Mouse (Mus musculus) limb, embryonic 10.5 days (tissue): ENCODE measurements around the gene Fgg. TPM values are rescaled to one million over a fixed set of nuclear protein-coding genes. Genes with fewer than 3 reads are reported as not detected.

ENCODE experiments used
- DNase-seq: peaks from one replicate; pipeline ENCODE4 v3.0.0-alpha.2; 2017; ENCODE audit warnings: low spot score
- H3K27ac ChIP-seq: fragments of 300-500 bp; sonication (generic); 2 replicates; pipeline ENCODE4 v1.5.1; 2016; ENCODE audit warnings: mild to moderate bottlenecking
- H3K27me3 ChIP-seq: fragments of 300-500 bp; sonication (generic); 2 replicates; pipeline ENCODE4 v1.6.1; 2016; ENCODE audit warnings: low read depth, mild to moderate bottlenecking; ENCODE audit not compliant: poor library complexity, severe bottlenecking
- H3K36me3 ChIP-seq: fragments of 300-500 bp; sonication (generic); 2 replicates; pipeline ENCODE4 v1.6.1; 2016; ENCODE audit warnings: mild to moderate bottlenecking, moderate library complexity
- H3K4me1 ChIP-seq: fragments of 300-500 bp; sonication (generic); 2 replicates; pipeline ENCODE4 v1.6.1; 2016
- H3K4me3 ChIP-seq: fragments of 300-500 bp; sonication (generic); 2 replicates; pipeline ENCODE4 v1.5.1; 2016; ENCODE audit warnings: mild to moderate bottlenecking, moderate library complexity
- H3K9me3 ChIP-seq: fragments of 300-500 bp; sonication (generic); replicated peaks from 2 replicates; pipeline ENCODE4 v1.6.1; 2016; ENCODE audit warnings: mild to moderate bottlenecking
- WGBS: fragments of 180-500 bp; shearing (Covaris S2); methylation state at CpG from one replicate; pipeline ENCODE4 v1.1.7; 2016; 5-methylcytosine and 5-hydroxymethylcytosine counted together
- polyA plus RNA-seq: library from polyadenylated mRNA; unstranded; fragments of >200 nt; fragmentation: Nextera tagmentation; extraction: Ambion mirVana; gene quantifications from 2 replicates; pipeline ENCODE4 v1.2.1, GENCODE M21; 2016

Fgg gene
- polyA plus RNA-seq, 1 experiment from 2014 or later: 0.24 TPM

DNA sequence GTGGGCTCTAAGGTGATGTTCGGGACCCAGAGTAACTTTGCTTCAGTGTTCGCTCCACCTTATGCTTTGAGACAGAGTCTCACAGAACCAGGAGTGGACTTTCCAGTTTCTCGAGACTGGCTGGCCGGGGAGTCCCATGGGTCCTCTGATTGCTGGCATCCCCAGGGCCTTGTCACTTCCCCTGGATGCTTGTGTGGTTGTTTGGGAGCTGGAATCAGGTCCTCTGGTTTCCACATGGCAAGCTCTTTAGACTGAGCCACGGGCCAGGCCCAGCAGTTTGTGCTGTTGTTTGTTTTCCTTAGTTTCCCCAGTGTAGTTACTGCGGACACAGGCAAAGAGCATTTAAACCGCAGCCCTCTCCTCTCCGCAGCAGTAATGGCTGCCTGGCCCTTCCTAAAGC, 26.3 kb downstream of the Fgg start:
- no peaks in the 10 kb centered on the region for H3K36me3 ChIP-seq
- no peak overlapping the region for H3K4me3 ChIP-seq
- 83% methylated on average over 8 of the region's 8 CpGs for WGBS
- H3K4me1 ChIP-seq: peaks cover 6% of the 10 kb centered on the region; the same call in 1 of the 2 replicates
- H3K9me3 ChIP-seq: no peaks in the 10 kb centered on the region
- H3K27ac ChIP-seq: no peak overlapping the region
- no peaks in the 10 kb centered on the region for H3K27me3 ChIP-seq
- no peak for DNase-seq

DNA sequence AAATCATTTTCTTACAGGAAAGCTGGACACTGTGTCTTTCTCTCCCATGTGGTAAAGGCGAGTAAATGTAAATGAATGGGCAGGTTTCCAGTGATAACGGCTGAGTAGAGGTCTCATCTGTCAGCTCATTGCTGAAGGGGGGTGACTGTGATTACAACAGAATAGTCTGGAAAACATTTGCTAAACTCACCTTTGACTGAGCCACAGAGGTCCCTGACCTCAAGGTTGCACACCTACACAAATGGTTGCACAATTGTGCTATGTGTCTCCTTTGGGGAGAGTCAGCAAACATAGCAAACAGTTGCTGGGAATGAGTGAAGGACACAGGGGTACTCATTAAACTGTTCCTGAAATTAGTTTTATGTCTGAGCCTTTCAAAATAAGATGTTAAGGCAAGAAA, 31.3 kb downstream of the Fgg start:
- Histone ChIP-seq H3K27ac (no peak overlapping the region), H3K4me3 (no peak overlapping the region), H3K27me3 (no peaks in the 10 kb centered on the region), H3K36me3 (no peaks in the 10 kb centered on the region), H3K9me3 (no peaks in the 10 kb centered on the region), H3K4me1 (no peaks in the 10 kb centered on the region)
- no peak for DNase-seq
- WGBS: 80% methylated on average over 2 of the region's 2 CpGs

DNA sequence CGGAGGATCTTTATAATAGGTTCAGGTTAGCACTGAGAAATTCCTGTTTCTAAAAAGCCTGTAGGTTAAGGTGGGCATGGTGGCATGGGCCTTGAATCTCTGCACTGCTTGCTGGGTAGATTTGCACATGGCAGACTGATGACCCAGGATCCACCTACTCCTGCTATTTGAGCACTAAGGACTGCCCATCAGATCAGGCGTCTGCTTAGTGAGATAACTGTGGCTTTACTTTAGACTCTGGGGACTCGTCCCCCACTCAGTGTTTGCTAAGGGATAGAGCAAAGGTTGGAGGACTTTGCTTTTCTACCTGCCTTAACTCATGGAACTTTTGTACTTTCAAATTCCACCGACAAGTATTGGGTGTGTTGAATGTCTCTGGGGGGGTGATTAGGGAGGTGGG, 32.1 kb downstream of the Fgg start:
- Histone ChIP-seq H3K9me3 (no peaks in the 10 kb centered on the region), H3K4me1 (no peaks in the 10 kb centered on the region), H3K27me3 (no peaks in the 10 kb centered on the region), H3K4me3 (no peak overlapping the region), H3K36me3 (no peaks in the 10 kb centered on the region), H3K27ac (no peak overlapping the region)
- no peak for DNase-seq
- WGBS: 82% methylated on average over 4 of the region's 4 CpGs

DNA sequence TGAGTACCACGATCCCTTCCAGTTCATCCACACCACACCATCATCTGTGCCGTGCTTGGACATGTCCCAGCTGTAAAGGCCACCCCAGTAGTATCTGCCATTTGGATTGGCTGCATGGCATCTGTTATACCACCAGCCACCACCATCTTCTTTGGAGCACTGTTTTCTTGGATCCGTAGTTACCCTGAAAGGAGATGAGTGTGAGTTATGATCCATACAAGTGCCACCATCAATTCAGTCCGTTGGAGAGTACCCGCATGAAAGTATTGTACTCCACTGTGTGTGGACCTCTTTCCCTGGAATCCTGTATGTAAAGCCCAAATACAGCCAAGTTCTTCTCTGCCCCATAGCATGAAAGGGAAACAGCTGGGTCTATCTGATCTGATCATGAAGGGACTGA, 34.9 kb downstream of the Fgg start:
- WGBS: 91% methylated on average over 5 of the region's 5 CpGs
- no peak for DNase-seq
- no peaks in the 10 kb centered on the region for H3K4me1 ChIP-seq
- H3K27me3 ChIP-seq: no peaks in the 10 kb centered on the region
- no peak overlapping the region for H3K27ac ChIP-seq
- H3K36me3 ChIP-seq: no peaks in the 10 kb centered on the region
- H3K9me3 ChIP-seq: no peaks in the 10 kb centered on the region
- no peak overlapping the region for H3K4me3 ChIP-seq

DNA sequence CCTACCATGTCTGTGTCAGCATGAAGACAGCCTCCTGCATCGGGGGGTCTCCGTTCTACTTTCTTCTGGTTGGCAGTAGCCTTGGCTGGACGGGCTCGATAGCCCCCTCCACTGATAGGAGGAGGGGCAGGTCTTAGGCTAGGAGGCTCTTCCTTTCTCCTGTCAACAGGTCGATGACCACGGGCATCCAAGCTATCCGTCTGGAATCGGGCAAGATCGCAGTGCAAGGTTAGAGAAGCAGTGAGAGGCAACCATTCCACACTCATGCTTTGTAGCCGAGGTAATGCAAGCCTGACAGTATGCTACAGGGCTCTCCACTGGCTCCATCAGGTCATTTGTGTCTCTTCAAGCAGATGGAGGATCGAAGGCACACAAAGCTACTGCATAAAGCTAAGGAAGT, 39.1 kb downstream of the Fgg start:
- no peak overlapping the region for H3K4me3 ChIP-seq
- WGBS: 90% methylated on average over 11 of the region's 11 CpGs
- H3K9me3 ChIP-seq: no peaks in the 10 kb centered on the region
- H3K4me1 ChIP-seq: no peaks in the 10 kb centered on the region
- no peaks in the 10 kb centered on the region for H3K36me3 ChIP-seq
- H3K27me3 ChIP-seq: no peaks in the 10 kb centered on the region
- H3K27ac ChIP-seq: no peak overlapping the region
- DNase-seq: no peak

DNA sequence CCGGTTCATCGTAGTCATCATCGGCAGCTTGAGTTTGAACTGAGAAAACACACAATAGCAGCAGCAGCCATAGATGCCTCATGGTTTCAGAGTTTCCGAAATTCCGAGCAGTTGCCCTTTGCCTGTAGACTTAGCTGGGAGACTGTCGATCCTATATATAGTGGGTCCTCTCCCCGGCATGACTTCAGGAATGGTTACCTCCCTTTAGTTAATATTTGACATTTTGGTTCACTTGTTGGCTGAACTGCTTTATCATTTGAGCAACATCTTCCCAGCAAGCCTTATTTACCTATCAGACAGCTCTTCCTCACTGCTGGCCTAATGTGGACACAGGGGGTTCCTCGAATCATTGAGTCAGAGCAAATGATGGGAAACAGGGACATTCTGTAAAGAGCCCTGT, 42.2 kb downstream of the Fgg start, which contains the start of gene Fgb:
TSS of gene Fgb (minus strand) at position 184 of the 400 bp plus-strand sequence.
- H3K27ac ChIP-seq: no peak within 1 kb of the TSS
- H3K27me3 ChIP-seq: no peaks in the 10 kb centered on the region
- 90% methylated on average over 8 of the region's 8 CpGs for WGBS
- DNase-seq: no peak
- no peaks in the 10 kb centered on the region for H3K9me3 ChIP-seq
- no peak within 1 kb of the TSS for H3K4me3 ChIP-seq
- no peaks in the 10 kb centered on the region for H3K36me3 ChIP-seq
- H3K4me1 ChIP-seq: no peaks in the 10 kb centered on the region

DNA sequence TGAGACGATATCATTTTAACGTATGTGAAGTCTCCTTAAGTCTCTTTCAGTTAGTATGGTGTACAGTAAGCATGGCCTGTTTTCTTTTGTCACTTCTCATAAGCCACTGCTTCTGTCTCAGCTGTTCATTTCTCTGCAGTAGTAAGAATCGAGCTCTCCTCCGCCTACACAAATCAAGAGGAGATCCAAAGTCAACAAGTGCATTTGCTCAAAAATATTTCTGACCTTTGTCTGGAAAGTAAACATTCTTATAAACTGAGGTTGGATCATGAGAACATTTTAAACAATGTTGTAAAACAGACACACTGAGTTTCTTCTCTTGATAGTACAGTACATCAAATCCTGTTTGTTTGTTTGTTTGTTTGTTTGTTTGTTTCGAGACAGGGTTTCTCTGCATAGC, 43.1 kb downstream of the Fgg start:
- H3K36me3 ChIP-seq: no peaks in the 10 kb centered on the region
- WGBS: 87% methylated on average over 5 of the region's 5 CpGs
- no peak for DNase-seq
- no peaks in the 10 kb centered on the region for H3K4me1 ChIP-seq
- no peak overlapping the region for H3K27ac ChIP-seq
- H3K4me3 ChIP-seq: no peak overlapping the region
- no peaks in the 10 kb centered on the region for H3K27me3 ChIP-seq
- H3K9me3 ChIP-seq: no peaks in the 10 kb centered on the region

DNA sequence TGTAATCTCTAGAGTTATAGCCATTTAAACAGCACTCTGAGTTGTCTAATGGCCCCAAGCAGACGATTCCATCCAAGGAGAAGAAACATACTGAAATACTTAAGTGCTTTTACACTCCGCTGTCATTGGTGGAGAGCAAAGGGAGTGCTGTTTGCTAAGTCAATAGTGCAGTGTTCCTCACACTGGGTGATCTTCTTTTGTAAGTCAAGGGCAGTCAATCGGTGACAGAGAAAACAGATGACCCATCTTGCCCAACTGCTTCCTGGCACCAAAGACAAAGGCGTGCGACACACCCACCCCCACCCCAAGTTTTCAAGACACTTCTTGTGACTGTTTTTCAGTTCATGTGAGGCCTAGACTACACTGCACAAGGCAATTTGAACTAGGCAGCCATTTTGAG, 44.6 kb downstream of the Fgg start:
- no peak for DNase-seq
- WGBS: 88% methylated on average over 5 of the region's 5 CpGs

DNA sequence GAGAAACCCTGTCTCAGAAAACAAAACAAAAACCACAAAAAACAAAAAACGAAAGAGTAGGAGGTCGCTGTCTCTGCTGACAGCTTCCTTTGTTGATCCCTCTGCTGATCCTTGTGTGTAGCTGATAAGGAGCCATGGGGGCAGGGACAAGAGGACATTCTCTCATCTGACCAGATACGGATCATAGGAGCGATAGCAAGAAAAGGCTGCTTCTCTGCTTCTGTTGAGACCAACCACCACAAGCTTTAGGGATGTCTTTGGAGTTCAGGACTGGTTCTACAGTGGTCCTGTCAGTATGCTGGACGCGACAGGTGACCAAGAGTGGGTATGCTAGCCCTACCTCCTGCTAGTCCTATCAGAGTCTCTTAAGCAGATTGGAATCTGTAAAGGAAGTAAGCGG, 45.6 kb downstream of the Fgg start:
- Histone ChIP-seq H3K4me3 (no peak overlapping the region), H3K27ac (no peak overlapping the region), H3K4me1 (peaks cover 7% of the 10 kb centered on the region), H3K36me3 (peaks cover 15% of the 10 kb centered on the region), H3K27me3 (no peaks in the 10 kb centered on the region), H3K9me3 (no peaks in the 10 kb centered on the region)
- WGBS: 93% methylated on average over 7 of the region's 7 CpGs
- DNase-seq: no peak

More for the DNA sequence above, 44.6 kb downstream of the Fgg start:
- H3K27ac ChIP-seq: no peak overlapping the region
- peaks cover 7% of the 10 kb centered on the region for H3K4me1 ChIP-seq
- no peaks in the 10 kb centered on the region for H3K9me3 ChIP-seq
- H3K27me3 ChIP-seq: no peaks in the 10 kb centered on the region
- no peak overlapping the region for H3K4me3 ChIP-seq
- H3K36me3 ChIP-seq: peaks cover 5% of the 10 kb centered on the region

DNA sequence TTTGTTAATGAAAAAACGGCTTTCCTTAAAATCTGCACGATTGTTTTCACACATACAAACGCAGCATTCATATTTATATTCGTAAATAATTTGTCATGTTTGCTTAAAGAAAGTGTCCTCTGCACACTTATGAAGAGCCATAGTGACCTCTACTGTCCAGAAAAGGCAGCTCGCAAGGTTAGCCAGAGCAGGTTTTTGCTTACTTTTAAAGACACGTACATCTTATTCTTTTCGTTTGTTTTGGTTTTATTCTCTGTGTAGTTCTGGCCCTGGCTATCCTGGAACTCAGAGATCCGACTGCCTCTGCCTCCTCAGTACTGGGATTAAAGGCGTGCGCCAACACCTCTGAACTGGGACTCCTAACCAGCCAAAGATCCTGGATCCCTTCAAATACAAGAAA, 46.2 kb downstream of the Fgg start:
- Histone ChIP-seq H3K4me3 (no peak overlapping the region), H3K27me3 (no peaks in the 10 kb centered on the region), H3K36me3 (peaks cover 21% of the 10 kb centered on the region), H3K9me3 (no peaks in the 10 kb centered on the region), H3K27ac (no peak overlapping the region), H3K4me1 (peaks cover 7% of the 10 kb centered on the region)
- 40% methylated on average over 10 of the region's 10 CpGs for WGBS
- peak; percentile 32 for DNase-seq

DNA sequence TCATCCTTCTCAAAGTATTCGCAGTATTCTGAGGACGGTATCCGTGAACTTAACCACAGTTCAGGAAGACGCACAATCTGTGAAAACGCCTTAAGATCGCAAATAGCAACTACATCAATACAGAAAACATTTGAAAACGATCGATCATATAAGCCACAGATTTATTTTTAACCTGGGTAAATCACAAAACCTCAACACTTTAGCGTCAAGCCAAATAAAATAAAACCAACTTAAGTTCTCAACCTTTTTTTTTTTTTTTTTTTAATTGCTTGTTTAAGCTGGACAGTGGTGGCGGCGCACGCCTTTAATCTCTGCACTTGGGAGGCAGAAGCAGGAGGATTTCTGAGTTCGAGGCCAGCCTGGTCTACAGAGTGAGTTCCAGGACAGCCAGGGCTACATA, 47.2 kb downstream of the Fgg start:
- Histone ChIP-seq H3K27ac (peak overlapping the region; percentile 84), H3K27me3 (no peaks in the 10 kb centered on the region), H3K4me1 (peaks cover 7% of the 10 kb centered on the region), H3K36me3 (peaks cover 31% of the 10 kb centered on the region), H3K9me3 (no peaks in the 10 kb centered on the region), H3K4me3 (peak overlapping the region; percentile 83)
- no peak for DNase-seq
- 35% methylated on average over 13 of the region's 13 CpGs for WGBS

DNA sequence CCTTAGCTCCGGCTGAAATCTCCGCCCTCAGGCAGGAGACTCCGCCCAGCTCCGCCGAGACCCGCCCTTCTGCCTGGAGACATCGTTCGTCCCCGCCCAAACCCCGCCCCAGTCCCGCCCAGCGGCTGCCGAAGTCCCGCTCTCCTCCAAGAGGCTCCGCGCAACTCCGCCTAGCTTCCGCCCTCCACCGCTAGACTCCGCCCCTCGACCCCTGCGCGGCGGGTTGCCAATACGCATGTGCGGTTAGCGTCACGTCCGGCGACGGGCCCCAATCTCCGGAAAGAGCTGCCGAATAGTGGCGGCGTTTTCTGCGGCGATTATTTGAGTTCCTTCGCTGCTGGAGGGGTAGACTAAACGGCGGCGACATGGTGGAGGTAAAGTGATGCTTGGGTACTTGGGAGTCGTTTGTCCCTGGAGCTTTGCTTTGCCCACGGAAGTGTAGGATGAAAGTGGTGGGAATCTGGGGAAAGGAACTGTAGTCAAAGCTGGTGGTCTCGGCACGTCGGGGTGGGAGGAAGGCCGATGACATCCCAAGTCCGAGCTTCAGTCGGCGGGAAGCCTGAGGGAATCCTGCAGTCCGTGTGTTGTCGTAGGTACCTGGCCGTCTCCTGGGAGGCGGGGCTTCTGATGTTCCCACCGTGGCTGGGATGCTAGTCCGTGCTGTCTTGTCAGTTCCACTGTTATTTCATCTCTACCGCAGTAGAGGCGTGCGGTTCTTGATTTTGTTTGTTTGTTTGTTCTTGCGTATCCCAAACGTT, 47.9 kb downstream of the Fgg start, which contains the start of gene Plrg1:
TSS of gene Plrg1 (plus strand) at position 242 of the 758 bp plus-strand sequence.
- H3K36me3 ChIP-seq: peaks cover 38% of the 10 kb centered on the region
- H3K9me3 ChIP-seq: no peaks in the 10 kb centered on the region
- peak; percentile 98 for DNase-seq
- peak within 1 kb of the TSS; percentile 84 for H3K27ac ChIP-seq
- peaks cover 7% of the 10 kb centered on the region for H3K4me1 ChIP-seq
- WGBS: under 1% methylated on average over 61 of the region's 61 CpGs
- H3K4me3 ChIP-seq: peak within 1 kb of the TSS; percentile 83
- H3K27me3 ChIP-seq: no peaks in the 10 kb centered on the region

DNA sequence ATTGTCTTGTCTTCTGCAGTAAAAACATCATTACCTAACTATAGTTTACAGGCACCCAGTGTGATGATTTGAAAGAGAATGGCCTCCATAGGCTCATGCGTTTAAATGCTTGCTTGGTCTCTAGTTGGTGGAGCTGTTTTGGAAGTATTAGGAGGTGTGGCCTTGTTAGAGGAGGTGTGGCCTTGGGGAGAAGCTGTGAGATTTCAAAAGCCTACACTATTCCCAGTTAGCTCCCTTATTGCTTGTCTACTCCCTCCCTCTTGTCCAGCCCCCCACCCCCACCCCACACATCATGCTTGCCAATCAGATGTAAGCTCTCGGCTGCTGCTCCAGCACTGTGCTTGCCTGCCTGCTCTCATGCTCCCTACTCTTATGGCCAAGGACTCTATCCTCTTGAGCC, 49.5 kb downstream of the Fgg start:
- Histone ChIP-seq H3K36me3 (peaks cover 54% of the 10 kb centered on the region), H3K4me1 (peaks cover 7% of the 10 kb centered on the region), H3K9me3 (no peaks in the 10 kb centered on the region), H3K27ac (no peak overlapping the region), H3K27me3 (no peaks in the 10 kb centered on the region), H3K4me3 (no peak overlapping the region)
- DNase-seq: no peak
- 93% methylated on average over 2 of the region's 2 CpGs for WGBS
